Mouse (Mus musculus) heart, embryonic 13.5 days (tissue): ENCODE data around the gene Phf20. TPM values are rescaled to one million over a fixed set of nuclear protein-coding genes. Genes with fewer than 3 reads are reported as not detected.

Experiments used
- ATAC-seq: fragments of 200-750 bp; cut with Nextera tagmentation; 2 replicates; pipeline ENCODE4 v1.8.0; 2017; ENCODE audit warnings: moderate TSS enrichment; ENCODE audit not compliant: insufficient number of reproducible peaks, low FRiP score, low TSS enrichment; ENCODE audit errors: extremely low read depth
- H3K27ac ChIP-seq: fragments of 300-500 bp; sonication (generic); replicated peaks from 2 replicates; pipeline ENCODE4 v1.5.1; 2015; ENCODE audit warnings: moderate library complexity, mild to moderate bottlenecking, inconsistent platforms
- H3K27me3 ChIP-seq: fragments of 300-500 bp; sonication (generic); replicated peaks from 2 replicates; pipeline ENCODE4 v1.6.1; 2015; ENCODE audit warnings: mild to moderate bottlenecking, inconsistent platforms
- H3K36me3 ChIP-seq: fragments of 300-500 bp; sonication (generic); 2 replicates; pipeline ENCODE4 v1.6.1; 2015; ENCODE audit warnings: mild to moderate bottlenecking, inconsistent platforms
- H3K4me1 ChIP-seq: fragments of 300-500 bp; sonication (generic); 2 replicates; pipeline ENCODE4 v1.6.1; 2015; ENCODE audit warnings: inconsistent platforms
- H3K4me2 ChIP-seq: fragments of 300-500 bp; sonication (generic); 2 replicates; pipeline ENCODE4 v1.6.1; 2015; ENCODE audit warnings: inconsistent platforms, mild to moderate bottlenecking, moderate library complexity
- H3K4me3 ChIP-seq: fragments of 300-500 bp; sonication (generic); 2 replicates; pipeline ENCODE4 v1.5.1; 2015; ENCODE audit warnings: moderate library complexity, mild to moderate bottlenecking, inconsistent platforms
- H3K9ac ChIP-seq: fragments of 300-500 bp; sonication (generic); 2 replicates; pipeline ENCODE4 v1.6.1; 2015; ENCODE audit warnings: inconsistent platforms, mild to moderate bottlenecking, moderate library complexity
- H3K9me3 ChIP-seq: fragments of 300-500 bp; sonication (generic); 2 replicates; pipeline ENCODE4 v1.6.1; 2016; ENCODE audit warnings: inconsistent platforms
- whole genome bisulfite sequencing: fragments of 180-500 bp; shearing (Covaris S2); methylation state at CpG from one replicate; pipeline ENCODE4 v1.1.7; 2015; ENCODE audit warnings: mixed read lengths; 5-methylcytosine and 5-hydroxymethylcytosine counted together
- polyA plus RNA-seq: library from polyadenylated mRNA; unstranded; fragments of >200 nt; fragmentation: Nextera tagmentation; extraction: Ambion mirVana; gene quantifications from 2 replicates; pipeline ENCODE4 v1.2.1, GENCODE M21; 2015

Gene Phf20
- 46.9 and 48.6 TPM in 2 replicates for polyA plus RNA-seq

GRCm38 (mm10) chr2:156196302-156197128 is at the start of gene Phf20:
Gene Phf20 (plus strand): TSS chr2:156196466.
- Histone ChIP-seq H3K4me3 (peak within 1 kb of the TSS; percentile 75), H3K4me1 (peaks cover 35% of the 10 kb centered on the region), H3K36me3 (peaks cover 15% of the 10 kb centered on the region), H3K27me3 (no peaks in the 10 kb centered on the region), H3K4me2 (peak within 1 kb of the TSS; percentile 78), H3K27ac (peak within 1 kb of the TSS; percentile 96), H3K9ac (peak within 1 kb of the TSS; percentile 89), H3K9me3 (no peaks in the 10 kb centered on the region)
- ATAC-seq = peak; percentile 99
- WGBS = under 1% methylated on average over 88 of the region's 88 CpGs

GRCm38 (mm10) chr2:156147316-156147915 is 48.9 kb upstream of the Phf20 start:
- WGBS = 88% methylated on average over 3 of the region's 3 CpGs
- H3K4me2 ChIP-seq = no peak overlapping the region
- H3K4me3 ChIP-seq = no peak overlapping the region
- no peaks in the 10 kb centered on the region for H3K9me3 ChIP-seq
- H3K9ac ChIP-seq = no peak overlapping the region
- H3K4me1 ChIP-seq = peaks cover 20% of the 10 kb centered on the region
- ATAC-seq = no peak
- H3K27me3 ChIP-seq = no peaks in the 10 kb centered on the region
- no peak overlapping the region for H3K27ac ChIP-seq
- peaks cover 62% of the 10 kb centered on the region for H3K36me3 ChIP-seq

- no peak overlapping the region for H3K4me2 ChIP-seq
- H3K27me3 ChIP-seq = no peaks in the 10 kb centered on the region
- H3K36me3 ChIP-seq = peaks cover 89% of the 10 kb centered on the region
- H3K4me1 ChIP-seq = no peaks in the 10 kb centered on the region
- H3K4me3 ChIP-seq = no peak overlapping the region
- no peak overlapping the region for H3K27ac ChIP-seq
- H3K9me3 ChIP-seq = no peaks in the 10 kb centered on the region
- ATAC-seq = no peak
- no peak overlapping the region for H3K9ac ChIP-seq
These were observed 44.7 kb upstream of the Phf20 start for GRCm38 (mm10) chr2:156151538-156151937.

DNA sequence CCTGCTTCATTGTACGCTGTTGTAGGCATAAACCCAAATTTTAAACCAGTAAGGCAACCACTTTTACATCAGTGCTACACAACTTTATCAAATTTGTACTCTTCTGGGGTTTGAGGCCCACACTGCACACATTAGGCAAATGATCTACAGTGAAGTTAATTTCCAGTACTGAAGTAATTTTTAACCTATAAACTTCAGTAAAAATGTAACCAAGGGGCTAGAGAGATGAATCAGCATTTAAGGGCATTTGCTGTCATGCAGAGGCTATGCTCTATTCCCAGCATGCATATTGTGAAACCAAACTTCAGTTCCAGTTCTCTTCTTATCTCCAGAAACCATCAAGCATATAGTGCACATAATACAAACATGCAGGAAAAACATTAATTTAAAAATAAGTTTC is 30.8 kb upstream of the Phf20 start:
- H3K4me2 ChIP-seq = no peak overlapping the region
- no peak overlapping the region for H3K27ac ChIP-seq
- ATAC-seq = no peak
- WGBS = 97% methylated on average over 1 of the region's 1 CpGs
- no peaks in the 10 kb centered on the region for H3K27me3 ChIP-seq
- no peaks in the 10 kb centered on the region for H3K4me1 ChIP-seq
- no peak overlapping the region for H3K9ac ChIP-seq
- peaks cover 93% of the 10 kb centered on the region for H3K36me3 ChIP-seq
- no peaks in the 10 kb centered on the region for H3K9me3 ChIP-seq
- no peak overlapping the region for H3K4me3 ChIP-seq

DNA sequence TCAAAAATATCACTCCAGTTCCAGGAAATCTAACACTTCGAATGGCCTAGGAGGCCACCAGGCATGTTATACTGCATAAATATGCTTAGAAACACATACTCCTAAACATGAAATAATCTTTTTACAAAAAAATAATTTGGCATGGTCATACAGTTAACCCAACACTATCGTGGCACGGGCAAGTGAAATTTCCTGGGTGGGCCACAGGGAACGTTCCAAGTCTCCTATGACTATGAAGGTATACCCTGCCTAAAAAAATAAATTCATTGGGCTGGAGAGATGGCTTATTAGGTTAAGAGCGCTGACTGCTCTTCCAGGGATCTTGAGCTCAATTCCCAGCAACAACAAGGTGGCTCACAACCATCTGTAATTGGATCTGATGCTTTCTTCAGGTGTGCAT is 29.7 kb upstream of the Phf20 start:
- H3K36me3 ChIP-seq = peaks cover 97% of the 10 kb centered on the region
- no peak for ATAC-seq

GRCm38 (mm10) chr2:156177079-156177478 is 19.2 kb upstream of the Phf20 start:
- ATAC-seq = no peak
- peak overlapping the region; percentile 39 for H3K4me2 ChIP-seq
- 0 out of 2 replicates have a peak overlapping the region, but pooled peaks have one; percentile 3 for H3K4me3 ChIP-seq
- H3K9me3 ChIP-seq = no peaks in the 10 kb centered on the region
- WGBS = 70% methylated on average over 6 of the region's 6 CpGs
- H3K4me1 ChIP-seq = peaks cover 44% of the 10 kb centered on the region
- peaks cover 62% of the 10 kb centered on the region for H3K36me3 ChIP-seq
- no peaks in the 10 kb centered on the region for H3K27me3 ChIP-seq
- no peak overlapping the region for H3K27ac ChIP-seq
- H3K9ac ChIP-seq = 0 out of 2 replicates have a peak overlapping the region, but pooled peaks have one; percentile 20

More for the DNA sequence above, 29.7 kb upstream of the Phf20 start:
- 91% methylated on average over 5 of the region's 5 CpGs for WGBS
- Histone ChIP-seq H3K9me3 (no peaks in the 10 kb centered on the region), H3K9ac (no peak overlapping the region), H3K4me2 (no peak overlapping the region), H3K27me3 (no peaks in the 10 kb centered on the region), H3K4me3 (no peak overlapping the region), H3K27ac (no peak overlapping the region), H3K4me1 (no peaks in the 10 kb centered on the region)

DNA sequence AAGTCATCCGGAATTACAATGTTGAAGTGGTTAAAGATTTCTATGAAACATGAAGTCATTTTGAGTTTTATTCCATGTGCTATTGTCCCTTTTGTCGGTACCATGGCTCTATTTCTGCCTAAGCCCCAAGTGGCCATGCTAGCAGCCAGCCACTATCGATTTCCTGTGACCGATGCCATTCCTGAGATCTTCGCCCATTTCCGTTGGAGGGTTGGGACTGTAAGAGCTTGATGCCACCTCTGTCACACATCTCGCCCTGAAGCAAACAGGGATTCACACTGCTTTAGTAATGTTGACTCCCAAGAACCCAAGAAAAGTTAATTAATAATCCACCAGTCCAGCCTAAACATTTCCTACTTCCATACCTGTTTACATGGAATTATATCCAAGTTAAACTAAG is 18.6 kb upstream of the Phf20 start:
- peaks cover 56% of the 10 kb centered on the region for H3K36me3 ChIP-seq
- 62% methylated on average over 7 of the region's 7 CpGs for WGBS
- ATAC-seq = no peak
- peaks cover 44% of the 10 kb centered on the region for H3K4me1 ChIP-seq
- H3K9me3 ChIP-seq = no peaks in the 10 kb centered on the region
- peak overlapping the region; percentile 84 for H3K4me2 ChIP-seq
- H3K4me3 ChIP-seq = peak overlapping the region; percentile 100
- no peak overlapping the region for H3K27ac ChIP-seq
- peak overlapping the region; percentile 73 for H3K9ac ChIP-seq
- H3K27me3 ChIP-seq = no peaks in the 10 kb centered on the region

DNA sequence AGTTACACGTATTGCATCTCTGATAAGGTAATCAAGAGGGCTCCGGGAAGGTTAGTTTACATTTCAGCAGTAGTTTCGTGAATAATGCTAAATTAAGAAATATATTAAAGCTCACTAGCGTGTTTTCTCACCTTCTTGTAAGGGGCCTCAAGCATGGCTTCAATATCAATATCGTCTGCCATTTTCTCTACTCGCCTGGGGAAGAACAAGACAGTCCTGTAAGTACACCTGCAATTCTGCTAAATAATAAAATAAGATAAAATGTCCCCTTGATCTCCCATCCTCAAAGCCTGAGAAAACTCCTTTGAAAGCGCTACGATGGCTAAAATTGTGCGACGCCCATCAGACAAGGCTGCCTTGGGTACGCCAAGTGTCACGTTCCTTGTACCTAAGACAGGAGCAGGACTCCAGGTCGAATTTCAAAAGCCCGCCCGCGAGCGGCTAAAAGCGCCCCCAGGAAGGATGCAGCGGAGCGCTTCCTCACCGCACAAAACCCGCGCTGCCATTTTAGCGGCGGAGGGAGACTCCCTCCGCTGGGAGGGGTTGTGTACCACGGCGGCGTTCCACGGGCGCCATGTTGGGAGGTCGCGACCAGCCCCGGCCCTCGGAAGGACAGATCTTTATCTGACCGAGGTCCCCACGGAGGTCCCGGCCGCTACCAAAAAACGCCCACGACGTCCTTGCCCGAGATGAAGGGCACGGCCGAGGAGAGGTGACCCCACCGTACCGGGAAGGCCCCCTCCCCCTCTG is 17.0 kb upstream of the Phf20 start:
- Histone ChIP-seq H3K9ac (peak overlapping the region; percentile 100), H3K27ac (peak overlapping the region; percentile 96), H3K4me1 (peaks cover 40% of the 10 kb centered on the region), H3K4me2 (peak overlapping the region; percentile 84), H3K27me3 (no peaks in the 10 kb centered on the region), H3K9me3 (no peaks in the 10 kb centered on the region), H3K36me3 (peaks cover 43% of the 10 kb centered on the region), H3K4me3 (peak overlapping the region; percentile 100)
- WGBS = under 1% methylated on average over 44 of the region's 47 CpGs
- peak; percentile 54 for ATAC-seq

- H3K9me3 ChIP-seq = no peaks in the 10 kb centered on the region
- H3K4me3 ChIP-seq = peak overlapping the region; percentile 100
- H3K4me1 ChIP-seq = peaks cover 39% of the 10 kb centered on the region
- peak overlapping the region; percentile 96 for H3K27ac ChIP-seq
- peak overlapping the region; percentile 84 for H3K4me2 ChIP-seq
- peak overlapping the region; percentile 100 for H3K9ac ChIP-seq
- 0% methylated on average over 41 of the region's 41 CpGs for WGBS
- peak; percentile 40 for ATAC-seq
- peaks cover 38% of the 10 kb centered on the region for H3K36me3 ChIP-seq
- H3K27me3 ChIP-seq = no peaks in the 10 kb centered on the region
These were observed 16.5 kb upstream of the Phf20 start for GRCm38 (mm10) chr2:156179796-156180093.

DNA sequence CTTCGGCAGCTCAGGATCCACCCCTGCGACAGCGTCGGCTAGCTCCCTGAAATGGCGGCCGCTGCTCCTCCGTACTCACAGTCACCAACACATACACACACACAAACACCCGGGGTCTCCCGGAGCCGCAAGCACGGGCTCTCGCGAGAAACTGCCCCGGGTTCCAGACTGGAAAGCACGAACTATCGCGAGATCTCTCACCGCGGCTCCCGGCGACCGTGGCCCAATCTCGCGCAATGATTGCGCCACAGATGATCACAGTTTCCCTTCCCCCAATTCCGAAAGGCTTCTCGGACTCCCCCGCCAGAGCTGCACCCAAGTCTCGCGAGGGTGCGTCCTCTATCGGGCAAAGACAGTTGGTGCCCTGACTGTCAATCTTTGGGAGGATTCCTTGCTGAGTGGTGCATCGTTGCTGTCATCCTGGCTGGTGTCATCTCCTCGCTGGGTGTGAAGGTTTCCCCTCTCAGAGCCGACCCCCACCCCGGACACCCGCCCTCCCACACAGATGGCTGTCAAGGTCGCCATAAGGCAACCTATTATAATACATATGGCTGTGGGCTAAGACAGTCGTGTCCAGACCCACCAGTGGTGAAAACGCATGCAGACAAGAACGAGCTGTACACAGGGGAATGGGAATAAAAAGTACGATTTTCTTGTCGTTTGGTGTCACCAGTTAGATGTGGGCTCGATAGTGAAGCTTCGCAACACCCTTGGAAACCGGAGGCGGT is 16.0 kb upstream of the Phf20 start, which contains the start of gene Rbm39:
Gene Rbm39 (minus strand): TSS at position 145 of the 728 bp plus-strand sequence.
- peak within 1 kb of the TSS; percentile 100 for H3K4me3 ChIP-seq
- H3K27ac ChIP-seq = peak within 1 kb of the TSS; percentile 96
- WGBS = under 1% methylated on average over 47 of the region's 47 CpGs
- H3K9me3 ChIP-seq = no peaks in the 10 kb centered on the region
- H3K9ac ChIP-seq = peak within 1 kb of the TSS; percentile 100
- H3K36me3 ChIP-seq = peaks cover 33% of the 10 kb centered on the region
- peak; percentile 91 for ATAC-seq
- peak within 1 kb of the TSS; percentile 84 for H3K4me2 ChIP-seq
- H3K4me1 ChIP-seq = peaks cover 39% of the 10 kb centered on the region
- no peaks in the 10 kb centered on the region for H3K27me3 ChIP-seq
